Mouse (Mus musculus): ENCODE measurements around the gene Eaf1. TPM values are rescaled to one million over a fixed set of nuclear protein-coding genes. Genes with fewer than 3 reads are reported as not detected.
A peak's percentile ranks its signal among the peaks of the same experiment; 100 is the strongest.

The Eaf1 gene
- total and polyA plus RNA-seq, 2 experiments from 2014 or later, result 6.3 to 11.7 TPM

DNA sequence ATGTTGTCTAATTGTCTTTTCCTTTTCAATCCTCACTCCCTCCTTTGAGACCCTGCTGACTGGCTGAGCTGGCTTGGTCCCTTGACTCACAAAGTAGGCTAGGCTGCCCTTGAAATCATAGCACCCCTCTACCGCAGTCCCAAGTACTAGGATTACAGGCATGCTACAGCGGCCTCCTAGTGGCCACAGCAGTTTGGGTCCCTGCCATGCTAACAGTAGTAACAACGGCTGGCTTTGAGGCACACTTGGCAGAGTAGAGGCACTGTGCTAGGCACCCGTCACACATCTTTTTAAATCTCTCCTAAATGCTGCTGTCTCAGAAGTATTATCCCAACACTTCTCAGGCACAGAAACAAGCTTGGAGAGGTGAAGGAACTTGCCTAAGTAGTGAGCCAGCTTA lies 7.7 kb upstream of the Eaf1 start:
- 83% methylated on average over 4 of the region's 4 CpGs for WGBS
- peak; percentile 23; the same call in 1 of the 2 replicates for TF ChIP-seq CTCF (IDR thresholded peaks at IDR 0.05; ENCODE audit: low read depth)
- Histone ChIP-seq H3K9me3 (ENCODE audit: low read length) (no peaks in the 10 kb centered on the region), H3K9ac (replicated peaks; ENCODE audit: low read length) (no peak overlapping the region), H3K27me3 (ENCODE audit: insufficient read depth, low read length) (no peaks in the 10 kb centered on the region), H3K4me2 (ENCODE audit: low read depth, low read length) (no peak overlapping the region), H3K27ac (no peak overlapping the region), H3K4me1 (ENCODE audit: insufficient read depth, low read length) (no peaks in the 10 kb centered on the region), H3K4me3 (ENCODE audit: low read length) (no peak overlapping the region), H3K36me3 (ENCODE audit: insufficient read depth, low read length) (peaks cover 73% of the 10 kb centered on the region)
- no peak for ATAC-seq
- no peak for DNase-seq (ENCODE audit: low spot score)

DNA sequence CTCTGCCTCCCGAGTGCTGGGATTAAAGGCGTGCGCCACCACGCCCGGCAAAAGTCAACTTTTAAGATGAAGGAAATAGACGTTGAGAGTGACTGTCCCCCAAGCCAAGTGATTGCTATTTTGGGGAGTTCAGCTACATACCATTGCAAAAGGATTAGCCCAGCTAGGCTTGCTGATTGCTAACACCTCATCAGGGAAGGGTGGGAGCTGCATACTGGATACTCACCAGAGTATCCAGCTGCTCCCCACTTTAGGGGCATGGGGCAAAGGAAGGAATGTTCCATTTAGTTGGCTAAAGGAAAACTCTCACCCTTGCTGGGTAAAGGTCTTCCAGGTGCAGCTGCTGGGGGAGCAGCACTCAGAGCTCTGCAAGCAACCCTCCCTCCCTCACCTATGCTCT lies 6.1 kb upstream of the Eaf1 start:
- Histone ChIP-seq H3K27ac (no peak overlapping the region), H3K4me3 (ENCODE audit: low read length) (no peak overlapping the region), H3K9me3 (ENCODE audit: low read length) (no peaks in the 10 kb centered on the region), H3K4me2 (ENCODE audit: low read depth, low read length) (no peak overlapping the region), H3K27me3 (ENCODE audit: insufficient read depth, low read length) (no peaks in the 10 kb centered on the region), H3K9ac (replicated peaks; ENCODE audit: low read length) (no peak overlapping the region), H3K4me1 (ENCODE audit: insufficient read depth, low read length) (no peaks in the 10 kb centered on the region), H3K36me3 (ENCODE audit: insufficient read depth, low read length) (peaks cover 66% of the 10 kb centered on the region)
- DNase-seq (ENCODE audit: low spot score), result no peak
- no peak for TF ChIP-seq CTCF (IDR thresholded peaks at IDR 0.05; ENCODE audit: low read depth)
- no peak for ATAC-seq
- WGBS, result 95% methylated on average over 6 of the region's 6 CpGs

DNA sequence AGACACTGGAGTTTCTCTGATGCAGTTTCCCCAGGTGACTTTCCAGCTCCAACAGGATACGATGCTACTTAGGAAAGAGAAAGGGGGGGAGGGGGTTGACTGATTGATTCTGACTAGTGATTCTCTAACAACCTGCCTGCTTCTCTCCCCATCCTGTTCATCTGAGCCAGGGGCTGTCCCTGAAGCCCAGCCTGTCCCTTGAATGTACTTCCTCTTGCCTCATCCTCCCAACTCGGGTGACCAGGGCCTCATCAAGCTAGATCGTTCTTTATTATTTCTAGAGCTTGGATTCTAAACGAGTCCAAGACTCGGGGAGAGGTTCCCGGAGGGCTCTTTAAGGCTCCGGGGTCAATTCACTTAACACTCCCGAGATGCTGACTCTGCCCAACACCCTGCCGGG lies 298 bp upstream of the Eaf1 start:
- peak overlapping the region; percentile 91 for H3K4me3 ChIP-seq (ENCODE audit: low read length)
- peak overlapping the region; percentile 86 for H3K9ac ChIP-seq (replicated peaks; ENCODE audit: low read length)
- peaks cover 17% of the 10 kb centered on the region; the same call in 1 of the 2 replicates for H3K36me3 ChIP-seq (ENCODE audit: insufficient read depth, low read length)
- H3K4me1 ChIP-seq (ENCODE audit: insufficient read depth, low read length), result peaks cover 19% of the 10 kb centered on the region
- H3K4me2 ChIP-seq (ENCODE audit: low read depth, low read length), result peak overlapping the region; percentile 79
- WGBS, result 52% methylated on average over 9 of the region's 9 CpGs
- TF ChIP-seq CTCF (IDR thresholded peaks at IDR 0.05; ENCODE audit: low read depth), result no peak
- DNase-seq (ENCODE audit: low spot score) (no peak), ATAC-seq (no peak)
- no peak overlapping the region for H3K27ac ChIP-seq
- no peaks in the 10 kb centered on the region for H3K9me3 ChIP-seq (ENCODE audit: low read length)
- H3K27me3 ChIP-seq (ENCODE audit: insufficient read depth, low read length), result no peaks in the 10 kb centered on the region

DNA sequence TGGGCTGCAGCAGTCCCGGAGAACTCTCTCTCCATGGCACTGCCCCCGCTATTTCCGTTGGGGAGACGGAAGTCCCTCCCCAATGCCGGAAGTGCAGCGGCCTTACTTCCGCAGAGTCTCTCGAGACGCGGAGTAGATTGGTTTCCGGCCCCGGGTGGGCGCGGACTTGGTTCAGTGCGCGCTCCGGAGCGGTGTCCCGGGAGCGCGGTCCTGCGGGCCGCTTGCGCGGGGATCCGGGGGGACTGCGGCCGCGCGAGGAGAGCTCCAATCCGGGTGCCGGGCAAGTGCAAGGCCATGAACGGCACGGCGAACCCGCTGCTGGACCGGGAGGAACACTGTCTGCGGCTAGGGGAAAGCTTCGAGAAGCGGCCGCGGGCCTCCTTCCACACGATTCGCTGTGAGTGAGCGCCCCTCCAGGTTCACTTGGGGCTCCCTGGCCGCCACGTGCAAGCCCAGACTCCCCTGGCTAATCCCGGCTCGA lies 816 bp downstream of the Eaf1 start, which contains the start of gene Mettl6:
Gene Mettl6 (minus strand): TSS at position 66 of the 481 bp plus-strand sequence.
- TF ChIP-seq CTCF (IDR thresholded peaks at IDR 0.05; ENCODE audit: low read depth), result no peak
- Histone ChIP-seq H3K27me3 (ENCODE audit: insufficient read depth, low read length) (no peaks in the 10 kb centered on the region), H3K9ac (replicated peaks; ENCODE audit: low read length) (peak within 1 kb of the TSS; percentile 86), H3K4me2 (ENCODE audit: low read depth, low read length) (peak within 1 kb of the TSS; percentile 79), H3K4me3 (ENCODE audit: low read length) (peak within 1 kb of the TSS; percentile 91), H3K27ac (peak within 1 kb of the TSS; percentile 87), H3K4me1 (ENCODE audit: insufficient read depth, low read length) (peaks cover 19% of the 10 kb centered on the region), H3K36me3 (ENCODE audit: insufficient read depth, low read length) (peaks cover 14% of the 10 kb centered on the region; the same call in 1 of the 2 replicates), H3K9me3 (ENCODE audit: low read length) (no peaks in the 10 kb centered on the region)
- WGBS, result 0% methylated on average over 49 of the region's 49 CpGs
- ATAC-seq, result peak; percentile 97
- DNase-seq (ENCODE audit: low spot score), result peak; percentile 96

DNA sequence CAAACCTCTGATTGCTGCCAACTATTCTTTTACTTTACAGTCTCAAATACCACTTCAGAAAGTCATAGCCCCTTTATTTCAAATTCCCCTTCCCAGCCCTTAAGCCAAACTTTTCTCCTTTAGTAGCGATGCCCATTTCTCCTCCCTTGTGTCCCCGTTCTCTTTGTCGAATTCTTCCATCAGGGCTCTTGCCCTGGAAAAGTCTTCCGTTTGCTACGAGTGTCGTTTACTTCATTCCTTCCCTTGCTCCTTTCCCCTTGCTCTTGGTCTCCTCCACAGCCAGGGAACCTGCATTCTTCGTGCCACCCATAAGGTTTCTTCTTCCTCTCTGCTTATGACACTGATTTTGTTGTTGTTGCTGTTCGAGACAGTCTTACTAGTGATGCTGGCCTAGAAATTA lies 1.3 kb downstream of the Eaf1 start:
- no peaks in the 10 kb centered on the region for H3K27me3 ChIP-seq (ENCODE audit: insufficient read depth, low read length)

DNA sequence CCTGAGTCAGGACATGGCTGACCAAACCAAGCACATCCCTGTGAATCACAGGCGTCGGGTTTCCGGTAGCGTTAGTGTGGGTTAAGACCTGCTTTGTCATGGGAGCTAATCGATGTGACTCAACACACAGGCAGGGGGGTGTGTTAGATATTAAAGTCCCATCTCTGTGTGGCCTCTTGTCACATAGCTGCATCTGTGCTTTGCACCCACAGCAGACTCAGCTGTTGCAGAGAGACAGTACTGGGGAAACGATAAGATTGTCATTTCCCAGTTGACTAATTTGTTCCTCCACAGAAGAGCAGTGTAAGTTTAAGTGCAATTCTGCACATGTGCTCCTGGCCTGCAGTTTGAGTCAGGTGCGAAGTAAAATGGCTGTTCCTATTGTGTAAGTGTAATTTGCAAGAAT lies 2.0 kb downstream of the Eaf1 start:
- H3K4me2 ChIP-seq (ENCODE audit: low read depth, low read length), result peak overlapping the region; percentile 79
- no peak for TF ChIP-seq CTCF (IDR thresholded peaks at IDR 0.05; ENCODE audit: low read depth)

More for the DNA sequence above, 1.3 kb downstream of the Eaf1 start:
- DNase-seq (ENCODE audit: low spot score) (no peak), ATAC-seq (no peak)
- Histone ChIP-seq H3K4me2 (ENCODE audit: low read depth, low read length) (peak overlapping the region; percentile 79), H3K4me3 (ENCODE audit: low read length) (peak overlapping the region; percentile 91), H3K9me3 (ENCODE audit: low read length) (no peaks in the 10 kb centered on the region), H3K27ac (peak overlapping the region; percentile 87), H3K9ac (replicated peaks; ENCODE audit: low read length) (peak overlapping the region; percentile 86), H3K4me1 (ENCODE audit: insufficient read depth, low read length) (peaks cover 19% of the 10 kb centered on the region), H3K36me3 (ENCODE audit: insufficient read depth, low read length) (peaks cover 15% of the 10 kb centered on the region; the same call in 1 of the 2 replicates)
- no peak for TF ChIP-seq CTCF (IDR thresholded peaks at IDR 0.05; ENCODE audit: low read depth)
- WGBS, result 3% methylated on average over 8 of the region's 8 CpGs

DNA sequence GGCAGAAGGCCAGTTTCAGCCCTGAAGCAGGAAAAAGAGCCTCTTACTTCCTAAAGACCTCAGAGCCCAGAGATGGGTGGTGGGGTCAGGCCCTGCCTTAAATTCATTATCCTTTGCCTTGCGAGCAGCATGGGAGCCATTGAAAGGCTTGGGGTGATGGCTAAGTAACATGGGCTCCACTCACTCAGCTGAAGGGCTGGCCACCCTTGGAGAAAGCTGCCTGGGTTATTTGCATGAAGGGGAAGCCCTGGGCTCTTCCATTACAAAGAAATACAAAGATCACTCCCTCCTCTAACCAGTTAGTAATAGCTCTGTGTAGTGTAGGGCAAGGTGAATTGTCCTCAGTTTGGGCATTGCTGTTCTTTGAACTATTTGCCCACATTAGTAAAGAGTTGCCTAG lies 5.3 kb downstream of the Eaf1 start:
- H3K36me3 ChIP-seq (ENCODE audit: insufficient read depth, low read length), result peaks cover 31% of the 10 kb centered on the region
- H3K4me3 ChIP-seq (ENCODE audit: low read length), result no peak overlapping the region
- DNase-seq (ENCODE audit: low spot score) (no peak), ATAC-seq (no peak)
- no peak overlapping the region for H3K27ac ChIP-seq
- TF ChIP-seq CTCF (IDR thresholded peaks at IDR 0.05; ENCODE audit: low read depth), result no peak
- peaks cover 11% of the 10 kb centered on the region for H3K4me1 ChIP-seq (ENCODE audit: insufficient read depth, low read length)
- H3K27me3 ChIP-seq (ENCODE audit: insufficient read depth, low read length), result no peaks in the 10 kb centered on the region
- no peak overlapping the region for H3K4me2 ChIP-seq (ENCODE audit: low read depth, low read length)
- no peaks in the 10 kb centered on the region for H3K9me3 ChIP-seq (ENCODE audit: low read length)
- H3K9ac ChIP-seq (replicated peaks; ENCODE audit: low read length), result no peak overlapping the region
- 85% methylated on average over 1 of the region's 1 CpGs for WGBS

More for the DNA sequence above, 2.0 kb downstream of the Eaf1 start:
- Histone ChIP-seq H3K36me3 (ENCODE audit: insufficient read depth, low read length) (peaks cover 15% of the 10 kb centered on the region; the same call in 1 of the 2 replicates), H3K27me3 (ENCODE audit: insufficient read depth, low read length) (no peaks in the 10 kb centered on the region), H3K27ac (no peak overlapping the region), H3K9me3 (ENCODE audit: low read length) (no peaks in the 10 kb centered on the region), H3K9ac (replicated peaks; ENCODE audit: low read length) (peak overlapping the region; percentile 86), H3K4me1 (ENCODE audit: insufficient read depth, low read length) (peaks cover 19% of the 10 kb centered on the region), H3K4me3 (ENCODE audit: low read length) (peak overlapping the region; percentile 91)
- no peak for DNase-seq (ENCODE audit: low spot score)
- WGBS, result 43% methylated on average over 7 of the region's 7 CpGs
- no peak for ATAC-seq

Data from hindbrain, postnatal 0 days (tissue).